Mouse (Mus musculus): Measurements from ENCODE around the gene Anpep. TPM values are rescaled to one million over a fixed set of nuclear protein-coding genes. Genes with fewer than 3 reads are reported as not detected.

The Anpep gene
- polyA plus RNA-seq, 1 experiment: 41.0 TPM

DNA sequence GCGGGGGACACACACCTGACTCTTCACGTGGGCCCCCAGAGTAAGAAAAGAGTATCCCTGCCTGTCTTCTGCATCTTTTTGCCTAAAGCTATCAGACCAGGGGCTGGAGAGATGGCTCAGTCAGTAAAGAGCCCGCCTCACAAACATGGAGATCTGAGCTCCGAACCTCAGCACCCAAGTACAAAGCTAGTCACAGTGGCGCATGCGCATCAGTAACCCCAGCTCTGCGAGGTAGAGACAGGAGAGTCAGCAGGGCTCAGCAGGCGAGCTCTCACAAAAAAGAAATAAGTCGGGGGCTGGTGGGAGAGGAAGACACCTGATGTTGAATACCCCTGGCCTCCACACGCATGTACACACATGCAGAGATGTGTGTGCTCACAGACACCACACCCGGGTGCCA lies 40.9 kb downstream of the Anpep start:
- TF ChIP-seq POLR2A (IDR thresholded peaks at IDR 0.05; ENCODE audit: low read depth, low read length): no peak
- no peak for TF ChIP-seq CTCF (IDR thresholded peaks at IDR 0.05; ENCODE audit: borderline replicate concordance, insufficient read depth, low read length)
- Histone ChIP-seq H3K27ac (ENCODE audit: insufficient read depth, low read length) (no peak overlapping the region), H3K4me3 (ENCODE audit: insufficient read depth, low read length) (no peak overlapping the region), H3K4me1 (ENCODE audit: control insufficient read depth, insufficient read depth, low read length) (no peaks in the 10 kb centered on the region)

DNA sequence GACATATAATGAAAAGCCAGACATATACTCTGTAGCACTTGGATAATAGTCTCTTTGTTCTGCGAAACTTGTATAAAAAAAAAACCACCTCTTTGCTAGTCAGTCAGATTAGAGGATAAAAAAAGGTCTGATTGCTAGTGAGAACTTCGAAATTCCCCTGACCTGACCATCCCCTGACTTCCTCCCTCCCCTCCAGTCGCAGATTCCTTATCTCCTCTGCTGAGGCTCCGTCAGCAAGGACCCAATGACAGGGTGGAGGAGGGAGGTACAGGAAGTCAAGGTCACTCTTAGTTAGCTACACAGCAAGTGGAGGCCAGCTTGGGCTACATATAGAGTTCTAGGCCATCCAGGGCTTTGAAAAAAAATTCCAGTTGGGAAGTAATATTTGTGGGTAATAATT lies 41.3 kb downstream of the Anpep start:
- no peak for TF ChIP-seq POLR2A (IDR thresholded peaks at IDR 0.05; ENCODE audit: low read depth, low read length)
- no peak for TF ChIP-seq CTCF (IDR thresholded peaks at IDR 0.05; ENCODE audit: borderline replicate concordance, insufficient read depth, low read length)
- no peaks in the 10 kb centered on the region for H3K4me1 ChIP-seq (ENCODE audit: control insufficient read depth, insufficient read depth, low read length)

DNA sequence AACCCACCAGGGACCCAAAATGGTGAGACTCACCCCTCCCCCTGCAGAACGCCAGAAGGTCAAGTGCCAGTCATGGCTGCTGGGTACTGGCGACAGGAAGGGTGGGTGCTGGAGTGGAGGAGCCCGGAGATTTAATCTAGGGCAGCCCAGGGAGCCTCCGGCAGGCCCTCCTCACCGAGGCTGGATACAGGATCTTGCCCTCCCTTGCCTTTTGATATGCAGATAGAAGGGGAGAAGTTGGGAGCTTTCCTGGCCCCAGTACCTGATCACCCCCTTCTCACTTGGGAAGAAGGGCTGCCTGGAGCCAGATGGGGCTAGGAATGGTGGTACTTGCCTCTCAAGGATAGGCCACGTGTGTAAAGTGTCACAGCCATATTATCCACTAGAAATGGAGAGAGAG lies 42.5 kb downstream of the Anpep start:
- Histone ChIP-seq H3K4me1 (ENCODE audit: control insufficient read depth, insufficient read depth, low read length) (no peaks in the 10 kb centered on the region), H3K4me3 (ENCODE audit: insufficient read depth, low read length) (no peak overlapping the region), H3K27ac (ENCODE audit: insufficient read depth, low read length) (no peak overlapping the region)
- TF ChIP-seq POLR2A (IDR thresholded peaks at IDR 0.05; ENCODE audit: low read depth, low read length): no peak
- TF ChIP-seq CTCF (IDR thresholded peaks at IDR 0.05; ENCODE audit: borderline replicate concordance, insufficient read depth, low read length): no peak

More for the DNA sequence above, 41.3 kb downstream of the Anpep start:
- Histone ChIP-seq H3K4me3 (ENCODE audit: insufficient read depth, low read length) (no peak overlapping the region), H3K27ac (ENCODE audit: insufficient read depth, low read length) (no peak overlapping the region)

- TF ChIP-seq POLR2A (IDR thresholded peaks at IDR 0.05; ENCODE audit: low read depth, low read length): no peak
- no peak for TF ChIP-seq CTCF (IDR thresholded peaks at IDR 0.05; ENCODE audit: borderline replicate concordance, insufficient read depth, low read length)
- Histone ChIP-seq H3K27ac (ENCODE audit: insufficient read depth, low read length) (no peak overlapping the region), H3K4me1 (ENCODE audit: control insufficient read depth, insufficient read depth, low read length) (no peaks in the 10 kb centered on the region), H3K4me3 (ENCODE audit: insufficient read depth, low read length) (no peak overlapping the region)
Measured at GRCm38 (mm10) chr7:79813409-79813808, 47.5 kb downstream of the Anpep start.

DNA sequence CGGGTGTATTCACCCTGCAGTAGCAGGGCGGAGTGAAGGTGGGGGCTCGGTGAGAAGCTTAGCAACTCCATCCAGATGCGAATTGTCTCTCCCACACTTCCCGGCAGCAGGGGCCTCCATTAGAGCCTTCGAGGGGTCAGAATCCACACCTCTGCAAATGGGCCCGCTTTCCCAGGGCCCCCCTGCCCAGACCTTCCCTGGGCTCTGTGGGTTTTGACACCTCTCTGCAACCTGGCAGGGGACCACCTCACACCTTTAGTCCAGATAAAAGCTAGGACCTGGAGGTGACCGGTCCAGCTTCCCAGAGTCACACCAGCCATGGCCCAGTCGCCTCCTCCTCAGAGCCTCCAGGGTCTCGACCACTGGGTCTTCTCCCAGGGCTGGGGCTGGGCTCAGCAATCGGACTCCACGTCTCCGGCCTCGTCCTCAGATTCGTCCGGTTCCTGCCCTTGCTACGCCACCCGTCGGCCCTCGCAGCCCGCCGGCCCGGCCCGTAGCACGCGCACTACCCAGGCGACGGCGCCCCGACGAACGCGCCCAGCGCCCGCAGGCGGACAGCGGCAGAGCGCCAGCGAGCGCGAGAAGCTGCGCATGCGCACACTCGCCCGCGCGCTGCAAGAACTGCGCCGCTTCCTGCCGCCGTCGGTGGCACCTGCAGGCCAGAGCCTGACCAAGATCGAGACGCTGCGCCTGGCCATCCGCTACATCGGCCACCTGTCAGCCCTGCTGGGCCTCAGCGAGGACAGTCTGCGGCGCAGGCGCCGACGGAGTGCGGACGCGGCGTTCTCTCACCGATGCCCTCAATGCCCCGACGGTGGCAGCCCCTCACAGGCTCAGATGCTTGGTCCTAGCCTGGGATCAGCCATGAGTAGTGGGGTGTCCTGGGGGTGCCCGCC lies 50.0 kb downstream of the Anpep start, which contains the start of gene Mesp2:
Mesp2 (plus strand) TSS at position 117 of the 896 bp plus-strand sequence.
- H3K4me1 ChIP-seq (ENCODE audit: control insufficient read depth, insufficient read depth, low read length): no peaks in the 10 kb centered on the region
- H3K4me3 ChIP-seq (ENCODE audit: insufficient read depth, low read length): no peak within 1 kb of the TSS; the same call in 1 of the 2 replicates
- no peak within 1 kb of the TSS for H3K27ac ChIP-seq (ENCODE audit: insufficient read depth, low read length)
- TF ChIP-seq POLR2A (IDR thresholded peaks at IDR 0.05; ENCODE audit: low read depth, low read length): no peak

GRCm38 (mm10) chr7:79808561-79808960 lies 52.3 kb downstream of the Anpep start:
- 0 out of 2 replicates have a peak, but pooled peaks cover 6% of the 10 kb centered on the region for H3K4me1 ChIP-seq (ENCODE audit: control insufficient read depth, insufficient read depth, low read length)
- TF ChIP-seq CTCF (IDR thresholded peaks at IDR 0.05; ENCODE audit: borderline replicate concordance, insufficient read depth, low read length): no peak
- TF ChIP-seq POLR2A (IDR thresholded peaks at IDR 0.05; ENCODE audit: low read depth, low read length): no peak
- no peak overlapping the region for H3K27ac ChIP-seq (ENCODE audit: insufficient read depth, low read length)
- H3K4me3 ChIP-seq (ENCODE audit: insufficient read depth, low read length): no peak overlapping the region

DNA sequence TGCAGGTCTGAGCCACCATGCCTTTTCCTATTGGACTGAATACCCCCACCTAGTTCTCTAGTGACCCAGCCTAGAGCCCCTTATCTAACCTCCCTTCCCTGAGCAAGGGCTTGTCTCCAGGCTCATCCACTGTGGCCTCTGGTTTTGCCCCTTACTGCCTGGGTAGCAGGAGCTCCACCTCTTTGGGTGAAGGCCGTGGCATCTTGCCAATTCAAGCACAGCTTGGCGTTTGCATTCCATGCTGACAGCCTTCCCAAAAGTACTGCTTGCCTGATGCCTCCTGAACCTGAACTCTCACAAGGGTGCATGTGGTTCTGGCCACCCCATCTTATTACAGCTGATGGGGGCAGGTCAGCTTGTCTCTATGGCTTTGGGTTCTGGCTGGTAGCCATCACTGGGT lies 57.0 kb downstream of the Anpep start:
- TF ChIP-seq CTCF (IDR thresholded peaks at IDR 0.05; ENCODE audit: borderline replicate concordance, insufficient read depth, low read length): no peak
- no peak for TF ChIP-seq POLR2A (IDR thresholded peaks at IDR 0.05; ENCODE audit: low read depth, low read length)
- H3K27ac ChIP-seq (ENCODE audit: insufficient read depth, low read length): no peak overlapping the region
- H3K4me3 ChIP-seq (ENCODE audit: insufficient read depth, low read length): no peak overlapping the region
- H3K4me1 ChIP-seq (ENCODE audit: control insufficient read depth, insufficient read depth, low read length): 0 out of 2 replicates have a peak, but pooled peaks cover 6% of the 10 kb centered on the region

GRCm38 (mm10) chr7:79802037-79802436 lies 58.8 kb downstream of the Anpep start:
- Histone ChIP-seq H3K4me3 (ENCODE audit: insufficient read depth, low read length) (no peak overlapping the region), H3K4me1 (ENCODE audit: control insufficient read depth, insufficient read depth, low read length) (0 out of 2 replicates have a peak, but pooled peaks cover 6% of the 10 kb centered on the region), H3K27ac (ENCODE audit: insufficient read depth, low read length) (no peak overlapping the region)
- TF ChIP-seq CTCF (IDR thresholded peaks at IDR 0.05; ENCODE audit: borderline replicate concordance, insufficient read depth, low read length) (no peak), POLR2A (IDR thresholded peaks at IDR 0.05; ENCODE audit: low read depth, low read length) (no peak)

DNA sequence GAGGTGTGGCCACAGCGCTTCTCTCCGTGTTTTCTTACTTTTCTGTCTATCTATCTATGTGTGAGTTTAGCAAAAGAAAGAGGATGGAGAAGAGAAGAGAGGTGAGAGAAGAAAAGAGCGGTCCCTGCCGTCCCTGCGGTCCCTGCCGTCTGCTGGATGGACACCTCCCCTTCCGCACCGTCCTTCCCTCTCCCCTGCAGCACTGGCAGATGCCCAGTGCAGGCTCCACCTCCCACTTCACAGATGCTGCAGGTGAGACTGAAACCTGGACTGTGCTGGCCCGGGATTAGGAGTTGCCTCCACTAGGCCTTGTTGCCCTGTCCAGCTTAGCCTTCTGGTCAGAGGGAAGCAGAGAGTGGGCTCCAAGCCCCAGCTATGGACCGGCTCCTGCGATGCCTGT lies 59.5 kb downstream of the Anpep start:
- no peak overlapping the region for H3K4me3 ChIP-seq (ENCODE audit: insufficient read depth, low read length)

GRCm38 (mm10) chr7:79800336-79800735 lies 60.5 kb downstream of the Anpep start:
- TF ChIP-seq CTCF (IDR thresholded peaks at IDR 0.05; ENCODE audit: borderline replicate concordance, insufficient read depth, low read length) (no peak), POLR2A (IDR thresholded peaks at IDR 0.05; ENCODE audit: low read depth, low read length) (no peak)
- H3K4me3 ChIP-seq (ENCODE audit: insufficient read depth, low read length): no peak overlapping the region
- 0 out of 2 replicates have a peak, but pooled peaks cover 6% of the 10 kb centered on the region for H3K4me1 ChIP-seq (ENCODE audit: control insufficient read depth, insufficient read depth, low read length)
- no peak overlapping the region for H3K27ac ChIP-seq (ENCODE audit: insufficient read depth, low read length)

More for the DNA sequence above, 59.5 kb downstream of the Anpep start:
- 0 out of 2 replicates have a peak, but pooled peaks cover 6% of the 10 kb centered on the region for H3K4me1 ChIP-seq (ENCODE audit: control insufficient read depth, insufficient read depth, low read length)
- no peak for TF ChIP-seq POLR2A (IDR thresholded peaks at IDR 0.05; ENCODE audit: low read depth, low read length)
- no peak for TF ChIP-seq CTCF (IDR thresholded peaks at IDR 0.05; ENCODE audit: borderline replicate concordance, insufficient read depth, low read length)
- H3K27ac ChIP-seq (ENCODE audit: insufficient read depth, low read length): no peak overlapping the region
